Mouse (Mus musculus): ENCODE results near the gene Spdya.

DNA sequence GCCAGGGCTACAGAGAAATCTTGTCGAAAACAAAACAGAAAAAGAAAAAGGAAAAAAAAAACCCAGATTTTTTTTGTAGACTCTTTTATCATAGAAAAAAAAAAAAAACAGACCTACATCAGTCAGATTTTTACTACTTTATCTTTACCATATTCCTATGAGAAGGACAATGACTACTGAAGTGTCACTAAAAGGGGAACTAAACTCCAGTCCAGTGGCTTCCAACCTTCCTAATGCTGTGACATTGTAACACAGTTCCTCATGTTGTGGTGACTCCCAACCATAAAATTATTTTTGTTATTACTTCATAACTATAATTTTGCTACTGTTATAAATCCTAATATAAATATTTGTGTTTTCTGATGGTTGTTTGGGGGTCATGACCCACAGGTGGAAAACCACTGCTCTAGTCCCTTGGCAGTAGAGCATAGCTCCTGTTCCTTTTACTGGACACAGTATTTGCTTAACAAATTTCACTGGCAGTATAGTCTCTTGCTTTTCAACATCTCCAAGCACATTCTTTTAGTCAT lies 27.4 kb downstream of the Spdya start:
- TF ChIP-seq FLI1 (IDR thresholded peaks at IDR 0.05; ENCODE audit: low read length) (no peak), GATA1 (IDR thresholded peaks at IDR 0.05; ENCODE audit: borderline replicate concordance, low read length) (no peak)

Data from megakaryocyte, embryonic 14.5 days (primary cell).